Mouse (Mus musculus) CD8-positive naive resting alpha-beta T cell, adult 57 days (primary cell): ENCODE data around the gene Nmnat2. TPM values are rescaled to one million over a fixed set of nuclear protein-coding genes. Genes with fewer than 3 reads are reported as not detected.

Experiments
- total RNA-seq: library from RNA; stranded (reverse); gene quantifications from one replicate; pipeline ENCODE4 v1.2.4, GENCODE M21; 2023

Nmnat2 gene
- 2.6 TPM for total RNA-seq

GRCm38 (mm10) chr1:152954821-152955523 lies at the start of gene Nmnat2:
Gene Nmnat2 (plus strand): TSS chr1:152954993.

Other genes starting within 250 kb of the Nmnat2 start
- not detected for gene Apobec4, start 204.4 kb upstream of the Nmnat2 start, total RNA-seq
- 4.4 TPM for gene Rgl1, start 188.6 kb upstream of the Nmnat2 start, total RNA-seq
- gene Arpc5, start 188.5 kb upstream of the Nmnat2 start, total RNA-seq: 239 TPM
- gene Ncf2, start 154.8 kb upstream of the Nmnat2 start, total RNA-seq: 21.7 TPM
- 135 TPM for gene Smg7, start 52.3 kb upstream of the Nmnat2 start, total RNA-seq
- gene Lamc2, start 231.5 kb downstream of the Nmnat2 start, total RNA-seq: not detected